Mouse (Mus musculus): ENCODE data around the gene Vamp8.

Vamp8 gene

DNA sequence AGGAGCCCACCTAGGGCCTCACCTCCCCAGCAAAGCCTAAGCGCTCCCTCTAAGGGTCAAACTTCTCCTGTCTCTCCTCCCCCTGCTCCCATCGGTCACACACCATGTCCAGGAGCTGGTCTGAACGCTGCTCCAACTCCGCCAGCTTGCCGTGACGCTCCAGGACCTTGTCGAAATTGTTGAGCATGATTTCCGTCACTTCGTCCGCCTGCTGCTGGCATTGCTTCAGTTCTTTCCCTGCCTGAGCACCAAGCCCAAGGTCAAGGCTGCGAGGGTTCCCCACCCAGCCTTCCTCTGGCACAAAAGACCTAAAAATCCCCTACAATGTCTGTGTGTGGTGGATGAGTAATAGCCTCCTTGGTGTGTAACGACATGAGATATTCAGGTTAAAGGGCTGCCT, 20.4 kb downstream of the Vamp8 start:
- DNase-seq: peak; percentile 38

GRCm38 (mm10) chr6:72369557-72369956, 20.9 kb downstream of the Vamp8 start:
- no peak for DNase-seq

- DNase-seq: no peak
These were observed 23.0 kb downstream of the Vamp8 start for GRCm38 (mm10) chr6:72367460-72367974.

DNA sequence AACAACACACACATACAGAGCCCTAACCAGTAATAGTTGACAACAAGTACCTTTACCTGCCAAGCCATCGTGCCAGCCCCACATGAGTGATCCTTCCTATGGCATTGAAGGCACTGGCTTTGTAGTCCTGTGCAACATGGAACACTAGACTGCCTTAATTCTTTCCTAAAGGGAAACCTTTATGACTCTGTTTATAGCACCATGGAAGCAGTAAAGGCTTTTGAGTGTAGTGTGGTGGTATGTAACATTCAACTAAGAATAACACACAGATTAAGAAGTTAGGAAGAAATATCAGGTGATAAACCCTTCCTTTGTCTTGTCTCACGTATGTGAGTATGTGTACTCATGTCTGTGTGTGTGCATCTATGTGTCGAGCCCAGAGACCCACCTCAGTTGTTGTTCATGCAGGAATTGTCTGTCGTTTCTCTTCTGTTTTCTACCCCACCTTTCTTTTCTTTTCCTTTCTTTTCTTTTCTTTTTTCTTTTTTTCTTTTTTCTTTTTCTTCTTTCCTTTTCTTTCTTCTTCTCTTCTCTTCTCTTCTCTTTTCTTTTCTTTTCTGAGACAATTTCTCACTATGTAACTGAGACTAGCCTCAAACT, 23.6 kb downstream of the Vamp8 start, which contains the start of gene Rnf181:
TSS of gene Rnf181 (minus strand) at position 113 of the 600 bp plus-strand sequence.
- DNase-seq: no peak

DNA sequence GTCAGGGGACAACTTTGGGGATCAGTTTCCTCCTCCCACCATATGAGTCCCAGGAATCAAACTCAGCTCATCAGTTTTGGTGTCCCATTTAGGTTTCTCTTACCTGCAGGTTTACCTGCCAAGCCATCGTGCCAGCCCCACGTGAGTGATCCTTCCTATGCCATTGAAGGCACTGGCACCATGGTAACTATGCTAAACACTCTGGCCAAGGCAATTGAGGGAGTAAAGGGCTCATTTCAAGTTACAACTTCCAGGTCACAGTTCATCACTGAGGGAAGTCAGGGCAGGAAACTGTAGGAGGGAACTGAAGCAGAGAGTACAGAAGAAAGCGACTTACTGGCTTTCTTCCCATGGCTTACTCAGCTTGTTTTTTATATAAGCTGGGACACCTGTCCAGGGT, 24.2 kb downstream of the Vamp8 start:
- no peak for DNase-seq

- DNase-seq: no peak
These were observed 25.5 kb downstream of the Vamp8 start for GRCm38 (mm10) chr6:72364985-72365384.

DNA sequence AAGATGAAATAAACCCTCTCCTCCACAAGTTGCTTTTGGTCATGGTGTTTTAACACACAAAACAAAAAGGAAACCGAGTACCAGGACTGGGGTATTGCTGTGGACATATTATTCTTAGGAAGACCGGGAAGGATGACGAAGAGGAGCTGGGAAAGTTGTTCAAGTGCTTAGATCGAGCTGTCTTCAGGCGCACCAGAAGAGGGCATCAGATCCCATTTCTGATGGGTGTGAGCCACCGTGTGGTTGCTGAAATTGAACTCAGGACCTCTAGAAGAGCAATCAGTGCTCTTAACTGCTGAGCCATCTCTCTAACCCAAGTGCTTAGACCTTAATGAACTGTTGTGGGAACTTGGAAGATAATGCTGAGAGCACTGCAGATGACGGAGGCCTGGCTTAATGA, 26.5 kb downstream of the Vamp8 start:
- no peak for DNase-seq

GRCm38 (mm10) chr6:72362132-72363028, 28.1 kb downstream of the Vamp8 start:
- DNase-seq: peak; percentile 93

DNA sequence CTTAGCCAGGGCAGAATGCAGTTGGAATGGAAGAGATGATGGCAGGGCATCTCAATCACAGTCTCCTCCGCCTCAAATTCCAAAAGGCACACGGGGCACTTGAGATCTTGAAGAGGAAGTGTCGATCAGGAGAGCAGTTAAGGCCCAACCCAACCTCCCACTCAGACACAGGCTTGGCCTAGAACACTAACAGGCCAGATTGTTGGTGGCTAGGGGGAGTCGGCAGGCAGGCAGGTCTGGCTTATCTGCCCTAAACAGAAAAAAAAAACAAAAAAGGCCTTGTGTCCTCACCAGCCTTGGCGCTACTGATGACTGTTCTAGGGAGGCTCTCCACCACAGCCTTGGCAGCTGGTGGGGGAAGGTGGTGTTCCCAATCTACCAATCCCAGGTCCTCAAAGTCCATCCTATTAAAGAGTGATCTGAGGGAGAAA, 29.4 kb downstream of the Vamp8 start:
- no peak for DNase-seq

GRCm38 (mm10) chr6:72360599-72360935, 29.9 kb downstream of the Vamp8 start:
- DNase-seq: no peak

DNA sequence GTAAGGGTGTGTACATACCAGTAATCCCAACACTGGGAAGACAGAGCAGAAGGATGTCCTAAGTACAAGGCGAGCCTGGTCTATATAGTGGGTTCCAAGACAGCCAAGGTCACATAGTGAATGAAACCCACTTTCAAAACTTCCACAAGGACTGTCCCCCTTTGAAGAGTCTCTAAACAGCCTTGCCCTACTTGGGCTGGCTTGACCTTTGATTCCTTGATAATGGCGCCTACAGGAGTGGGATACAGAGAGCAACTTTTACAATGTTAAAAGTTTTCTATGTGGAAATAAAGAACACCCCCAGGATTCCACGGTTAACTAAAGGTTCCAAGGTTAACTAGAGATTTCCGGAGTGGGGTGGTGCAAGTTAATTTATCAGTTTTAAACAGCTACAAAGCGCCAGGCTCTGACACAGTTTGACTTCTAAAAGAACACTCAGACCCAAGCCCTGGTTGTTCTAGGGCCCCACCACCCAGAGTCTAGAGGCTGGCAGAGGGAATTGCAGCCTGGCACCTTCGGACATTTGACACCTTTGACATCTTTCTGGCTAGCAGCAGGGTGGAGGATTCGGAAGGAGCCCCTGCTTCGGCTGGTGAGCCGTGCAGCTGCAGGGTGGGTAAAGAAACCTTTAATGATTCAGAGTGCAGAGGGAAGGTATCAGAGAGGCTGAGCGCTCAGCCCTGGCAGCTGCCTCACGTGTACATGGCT, 30.5 kb downstream of the Vamp8 start:
- DNase-seq: no peak

GRCm38 (mm10) chr6:72359343-72359742, 31.2 kb downstream of the Vamp8 start:
- DNase-seq: no peak

DNA sequence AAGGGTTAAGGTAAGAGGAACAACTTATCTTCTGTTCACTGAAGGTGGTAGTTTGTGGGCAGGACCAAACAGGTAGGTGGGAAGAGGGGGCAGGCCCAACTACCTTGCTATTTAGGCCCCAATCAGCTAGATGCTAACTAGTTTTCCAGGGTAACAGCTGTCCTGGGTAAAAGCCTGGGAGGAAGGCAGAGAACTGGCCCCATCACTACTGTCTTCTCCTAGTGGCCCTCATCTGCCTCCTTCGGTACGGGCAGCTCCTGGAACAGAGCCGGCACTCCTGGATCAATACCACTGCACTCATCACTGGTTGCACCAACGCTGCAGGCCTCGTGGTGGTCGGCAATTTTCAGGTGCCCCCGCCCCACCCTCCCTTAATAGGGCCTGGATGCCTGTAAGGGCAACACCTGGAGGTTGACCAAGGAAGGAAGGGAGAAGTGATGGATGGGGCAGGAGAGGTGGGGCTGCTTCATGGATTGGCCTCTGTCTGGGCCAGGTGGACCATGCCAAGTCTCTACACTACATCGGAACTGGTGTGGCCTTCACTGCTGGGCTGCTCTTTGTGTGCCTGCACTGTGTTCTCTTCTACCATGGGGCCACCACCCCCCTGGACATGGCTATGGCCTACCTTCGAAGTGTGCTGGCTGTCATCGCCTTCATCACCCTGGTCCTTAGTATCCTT, 32.3 kb downstream of the Vamp8 start:
- DNase-seq: no peak

- DNase-seq: no peak
These were observed 33.1 kb downstream of the Vamp8 start for GRCm38 (mm10) chr6:72357164-72358079.

DNA sequence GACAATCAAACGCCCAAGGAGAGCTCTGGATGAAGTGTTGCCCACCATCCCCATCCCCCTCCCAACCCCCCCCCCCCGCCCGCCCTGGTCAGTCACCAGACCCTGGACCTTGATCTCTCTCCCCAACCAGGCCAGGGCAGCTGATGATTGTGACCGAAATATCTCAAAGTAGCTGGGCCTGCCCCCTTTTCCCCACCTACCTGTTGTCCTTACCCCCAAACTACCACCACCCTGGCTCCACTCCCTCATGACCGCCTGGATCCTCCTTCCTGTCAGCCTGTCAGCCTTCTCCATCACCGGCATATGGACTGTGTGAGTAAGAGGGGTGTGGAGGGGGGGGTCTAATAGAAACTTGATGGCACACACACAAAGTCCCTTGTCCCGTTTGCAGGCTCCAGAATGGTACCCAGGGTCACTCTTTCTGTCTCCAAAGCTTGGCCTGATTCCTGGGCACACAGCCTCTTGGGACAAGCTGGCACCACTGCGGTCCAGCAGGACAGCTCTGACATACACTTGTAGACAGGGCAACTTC, 34.4 kb downstream of the Vamp8 start:
- DNase-seq: no peak

DNA sequence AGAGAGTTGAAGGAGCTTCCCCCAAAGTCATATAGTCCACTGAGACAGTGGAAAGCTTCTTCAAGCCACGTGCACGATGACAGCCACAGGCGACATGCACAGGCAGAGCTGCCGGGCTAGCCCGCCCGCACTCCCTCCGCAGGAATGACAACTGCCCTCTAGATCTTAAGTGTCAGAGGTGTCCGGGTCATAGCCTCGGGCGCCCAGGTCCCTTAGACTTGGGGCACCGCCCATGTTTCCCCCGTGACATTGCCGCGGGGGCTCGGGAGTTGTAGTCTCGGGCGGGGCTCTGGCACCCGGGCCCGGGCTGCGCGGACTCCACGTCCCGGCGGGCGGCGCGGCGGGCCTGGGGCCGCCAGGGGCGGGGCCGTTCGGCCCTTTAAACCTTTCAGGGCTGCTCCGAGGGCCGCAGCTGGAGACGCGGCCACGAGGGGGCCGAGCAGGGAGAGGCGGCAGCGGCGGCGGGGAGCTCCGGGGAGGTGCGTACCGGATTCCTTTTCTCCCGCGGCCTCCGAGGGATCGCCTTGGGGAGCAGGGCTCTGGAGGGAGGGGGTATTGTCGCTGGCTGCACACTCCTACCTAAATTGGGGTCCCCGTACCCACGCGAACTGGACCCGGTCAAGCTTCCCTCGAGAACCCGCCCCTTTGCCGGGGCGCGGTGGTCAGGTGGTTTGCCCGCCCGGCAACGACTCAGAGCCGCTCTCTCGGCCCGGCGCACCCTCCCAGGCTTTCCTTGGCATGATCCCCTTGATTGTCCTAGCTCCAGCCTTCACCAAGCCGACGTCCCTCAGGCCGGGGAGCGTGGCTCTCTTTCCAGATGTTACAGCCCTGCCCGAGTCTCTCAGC, 35.2 kb downstream of the Vamp8 start, which contains the start of gene Tmem150a:
TSS of gene Tmem150a (plus strand) at position 382 of the 846 bp plus-strand sequence.
- peak; percentile 83 for DNase-seq

DNA sequence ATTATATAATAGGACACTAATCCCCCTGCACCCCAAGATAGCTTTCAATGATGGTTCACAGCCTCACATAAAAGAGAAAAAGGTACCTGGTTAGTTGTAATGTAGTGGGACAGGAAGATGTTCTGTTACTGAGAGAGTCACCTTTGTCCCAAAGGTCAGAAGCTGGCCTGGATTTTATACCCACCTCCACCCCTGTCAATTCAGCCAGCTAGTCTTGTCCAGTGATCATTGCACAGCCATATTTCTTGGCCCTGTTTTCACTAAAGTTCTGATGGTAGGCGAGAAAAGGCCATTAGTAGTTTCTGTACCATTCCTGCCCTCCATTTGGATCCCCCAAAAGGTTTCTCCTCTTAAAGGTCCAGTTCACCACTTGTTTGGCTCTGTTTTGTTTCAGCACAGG, 36.5 kb downstream of the Vamp8 start:
- DNase-seq: no peak

- DNase-seq: peak; percentile 76
These were observed 37.7 kb downstream of the Vamp8 start for GRCm38 (mm10) chr6:72352636-72353405.

DNA sequence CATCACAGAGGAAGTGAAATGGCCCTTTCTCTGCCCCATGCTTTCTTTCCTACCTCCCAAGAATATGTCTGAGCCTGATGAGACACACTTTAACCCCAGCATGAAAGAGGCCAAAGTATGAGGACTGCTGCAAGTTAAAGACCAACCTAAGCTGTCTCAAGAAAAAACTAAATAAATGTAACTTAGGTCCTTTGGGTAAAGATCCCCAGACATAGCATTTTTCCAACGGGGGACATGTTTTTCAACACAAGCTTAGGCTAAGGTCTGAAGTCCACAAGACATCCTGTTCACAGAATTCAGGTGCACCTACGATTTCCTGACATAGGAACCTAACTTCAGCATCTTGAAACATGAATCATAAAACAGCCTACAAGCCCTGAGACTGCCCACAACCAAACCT, 40.3 kb downstream of the Vamp8 start:
- DNase-seq: no peak

DNA sequence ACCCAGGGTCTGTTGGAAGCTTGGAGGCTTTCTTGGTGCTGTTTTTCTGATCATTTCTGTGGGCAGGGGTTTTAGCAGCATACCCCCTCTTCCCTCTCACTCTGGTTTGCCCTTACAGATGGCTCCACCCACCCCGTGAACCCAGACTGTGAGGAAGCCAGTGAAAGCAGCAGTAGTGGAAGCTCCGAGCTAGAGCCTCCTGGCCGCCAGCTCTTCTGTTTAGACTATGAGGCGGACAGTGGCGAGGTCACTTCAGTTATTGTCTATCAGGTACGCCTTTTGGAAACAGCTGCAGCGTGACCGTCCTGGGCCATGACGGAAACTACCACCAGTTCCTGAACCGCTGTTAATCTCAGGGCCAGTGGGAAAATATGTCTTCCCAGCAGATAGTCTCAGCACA, 42.1 kb downstream of the Vamp8 start:
- no peak for DNase-seq

Data from lung, postnatal 14 days (tissue).